In the genomic region with DNA sequence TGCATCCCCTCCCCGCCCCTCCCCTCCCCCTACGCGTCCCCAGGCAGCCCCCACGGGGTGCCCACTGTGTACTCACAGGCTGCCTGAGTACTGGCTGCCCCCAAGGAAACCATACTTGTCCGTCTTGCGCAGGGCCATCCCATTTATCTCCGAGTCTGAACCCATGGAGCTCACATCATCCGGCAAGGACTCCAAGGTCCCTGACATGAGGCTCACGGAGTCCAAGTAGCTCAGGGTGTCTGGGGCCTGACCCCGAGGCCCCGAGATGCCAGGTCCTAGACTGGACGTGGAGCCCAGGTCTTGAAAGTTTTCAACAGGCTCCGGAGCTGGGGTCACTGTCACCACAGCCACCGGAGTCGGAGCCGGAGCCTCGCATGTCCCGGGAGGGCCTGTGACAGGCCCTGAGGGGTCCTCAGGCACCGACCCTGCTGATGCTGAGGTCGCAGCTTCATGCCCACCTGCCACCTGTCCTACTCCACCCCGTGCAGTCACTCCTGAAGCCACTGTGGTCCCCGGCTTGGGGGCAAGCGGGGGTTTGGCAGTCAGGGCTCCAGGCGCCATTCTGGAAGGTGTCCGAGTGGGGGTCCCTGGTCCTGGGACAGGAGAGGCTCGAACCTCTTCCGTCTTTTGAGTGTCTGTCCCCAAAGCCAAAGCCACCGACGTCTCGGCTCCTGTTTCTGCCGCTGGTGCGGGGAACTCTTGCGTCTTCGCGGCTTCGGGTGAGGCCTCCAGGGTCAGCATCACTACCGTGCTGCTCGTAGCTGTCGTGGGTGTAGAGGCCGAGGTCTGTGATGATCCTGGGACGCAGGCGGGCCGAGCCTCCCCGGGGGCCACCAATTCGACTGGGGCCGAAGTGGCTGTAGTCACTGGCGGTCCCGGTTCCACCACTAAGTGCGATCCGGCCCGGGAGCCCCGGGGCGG, we compare ENCODE assay signal across 8 mouse cellular contexts. TPM values are rescaled to one million over a fixed set of nuclear protein-coding genes. Genes with fewer than 3 reads are reported as not detected.
DNase-seq lines count a peak whose midpoint lies in the region; ATAC-seq and TF ChIP-seq lines count a peak whose summit lies in the region.

No protein-coding gene starts in this region.

- H3K36me3 ChIP-seq in heart, embryonic 11.5 days (ENCODE audit: control insufficient read depth, insufficient read depth, low read length), result peaks cover 6% of the 10 kb centered on the region; the same call in 1 of the 2 replicates
- H3K36me3 ChIP-seq in E14TG2a.4 (ENCODE audit: insufficient read depth, low read length), result peaks cover 37% of the 10 kb centered on the region
- no peaks in the 10 kb centered on the region for H3K36me3 ChIP-seq in hindbrain, embryonic 11.5 days (ENCODE audit: control insufficient read depth, insufficient read depth, low read length)
- H3K36me3 ChIP-seq in liver, embryonic 16.5 days (ENCODE audit: control insufficient read depth, insufficient read depth), result peaks cover 16% of the 10 kb centered on the region
- H3K36me3 ChIP-seq in spleen, adult 2 months (ENCODE audit: control insufficient read depth, insufficient read depth, low read length), result peaks cover 14% of the 10 kb centered on the region

- peak overlapping the region; percentile 98 for H3K4me2 ChIP-seq in heart, embryonic 11.5 days
- peak overlapping the region; percentile 96 for H3K4me2 ChIP-seq in hindbrain, embryonic 11.5 days (replicated peaks; ENCODE audit: low read depth, low read length)
- peak overlapping the region; percentile 69 for H3K4me2 ChIP-seq in liver, embryonic 16.5 days (ENCODE audit: low read depth, low read length)

- TF ChIP-seq CTCF in E14TG2a.4 (conservative IDR thresholded peaks at IDR 0.05; ENCODE audit: low read length), result no peak
- no peak for TF ChIP-seq CTCF in spleen, adult 2 months (IDR thresholded peaks at IDR 0.05; ENCODE audit: extremely low read depth, insufficient read depth, insufficient read length, insufficient replicate concordance)

- no peaks in the 10 kb centered on the region for H3K9me3 ChIP-seq in heart, embryonic 11.5 days (replicated peaks; ENCODE audit: control insufficient read depth, low read length)
- H3K9me3 ChIP-seq in E14TG2a.4 (ENCODE audit: low read length), result no peaks in the 10 kb centered on the region
- no peaks in the 10 kb centered on the region for H3K9me3 ChIP-seq in hindbrain, embryonic 11.5 days (ENCODE audit: control insufficient read depth, low read length)
- H3K9me3 ChIP-seq in liver, embryonic 16.5 days (replicated peaks; ENCODE audit: control insufficient read depth, low read length), result no peaks in the 10 kb centered on the region

- peak overlapping the region; percentile 93 for H3K9ac ChIP-seq in heart, embryonic 11.5 days (ENCODE audit: low read depth, low read length)
- peak overlapping the region; percentile 92 for H3K9ac ChIP-seq in hindbrain, embryonic 11.5 days (ENCODE audit: low read depth, low read length)
- peak overlapping the region; percentile 97 for H3K9ac ChIP-seq in liver, embryonic 16.5 days (ENCODE audit: low read depth, low read length)

- H3K27ac ChIP-seq in heart, embryonic 11.5 days (ENCODE audit: low read depth, low read length), result peak overlapping the region; percentile 93
- H3K27ac ChIP-seq in hindbrain, embryonic 11.5 days (ENCODE audit: low read depth, low read length), result peak overlapping the region; percentile 77
- peak overlapping the region; percentile 99 for H3K27ac ChIP-seq in liver, embryonic 16.5 days (ENCODE audit: low read length)
- peak overlapping the region; percentile 70 for H3K27ac ChIP-seq in spleen, adult 2 months (ENCODE audit: insufficient read depth, low read length)

- WGBS in heart, embryonic 11.5 days (ENCODE audit: insufficient replicate concordance), result under 1% methylated on average over 53 of the region's 53 CpGs
- under 1% methylated on average over 48 of the region's 53 CpGs for WGBS in hindbrain, embryonic 11.5 days
- WGBS in liver, embryonic 16.5 days (ENCODE audit: insufficient replicate concordance), result under 1% methylated on average over 53 of the region's 53 CpGs
- under 1% methylated on average over 48 of the region's 53 CpGs for WGBS in spleen, adult 2 months

- ATAC-seq in heart, embryonic 11.5 days (replicated peaks; ENCODE audit: insufficient number of reproducible peaks, low FRiP score, low TSS enrichment), result peak; percentile 8; the same call in 1 of the 2 replicates
- peak; percentile 36 for ATAC-seq in hindbrain, embryonic 11.5 days (ENCODE audit: low FRiP score)
- ATAC-seq in liver, embryonic 16.5 days (ENCODE audit: low read depth), result no peak
- no peak for ATAC-seq in megakaryocyte-erythroid progenitor cell, adult 5-6 weeks (replicated peaks; ENCODE audit: low FRiP score, low TSS enrichment, poor library complexity, severe bottlenecking)

- TF ChIP-seq POLR2A in spleen, adult 2 months (IDR thresholded peaks at IDR 0.05; ENCODE audit: low read depth, low read length), result no peak

- H3K27me3 ChIP-seq in heart, embryonic 11.5 days (ENCODE audit: control insufficient read depth, insufficient read depth, low read length), result no peaks in the 10 kb centered on the region
- no peaks in the 10 kb centered on the region for H3K27me3 ChIP-seq in E14TG2a.4 (ENCODE audit: insufficient read depth, low read length)
- H3K27me3 ChIP-seq in hindbrain, embryonic 11.5 days (ENCODE audit: control insufficient read depth, insufficient read depth, low read length), result no peaks in the 10 kb centered on the region
- H3K27me3 ChIP-seq in liver, embryonic 16.5 days (ENCODE audit: control insufficient read depth, insufficient read depth, low read depth, low read length), result no peaks in the 10 kb centered on the region
- no peaks in the 10 kb centered on the region for H3K27me3 ChIP-seq in spleen, adult 2 months (ENCODE audit: control insufficient read depth, insufficient read depth, low read length)

- H3K4me1 ChIP-seq in heart, embryonic 11.5 days (ENCODE audit: control insufficient read depth, insufficient read depth, low read length), result peaks cover 23% of the 10 kb centered on the region
- peaks cover 82% of the 10 kb centered on the region for H3K4me1 ChIP-seq in E14TG2a.4 (replicated peaks; ENCODE audit: low read depth, low read length)
- H3K4me1 ChIP-seq in hindbrain, embryonic 11.5 days (replicated peaks; ENCODE audit: control insufficient read depth, insufficient read depth, low read length), result peaks cover 6% of the 10 kb centered on the region; the same call in 1 of the 2 replicates
- H3K4me1 ChIP-seq in liver, embryonic 16.5 days (ENCODE audit: control insufficient read depth, low read depth, low read length), result peaks cover 35% of the 10 kb centered on the region
- H3K4me1 ChIP-seq in spleen, adult 2 months (ENCODE audit: control insufficient read depth, insufficient read depth, insufficient read length), result peaks cover 24% of the 10 kb centered on the region; the same call in 1 of the 2 replicates

- DNase-seq in heart, postnatal 4 days, result no peak
- peak; percentile 34 for DNase-seq in embryo, embryonic 11 days
- no peak for DNase-seq in hindbrain, embryonic 11.5 days (ENCODE audit: low spot score)
- DNase-seq in spleen, adult 2 months (ENCODE audit: low read depth in 1 of 2, low spot score in 2 of 2), result no peak

- peak overlapping the region; percentile 94 for H3K4me3 ChIP-seq in heart, embryonic 11.5 days (ENCODE audit: low read depth, low read length)
- peak overlapping the region; percentile 95 for H3K4me3 ChIP-seq in E14TG2a.4 (replicated peaks; ENCODE audit: low read length)
- H3K4me3 ChIP-seq in hindbrain, embryonic 11.5 days (ENCODE audit: low read depth, low read length), result peak overlapping the region; percentile 90
- peak overlapping the region; percentile 85 for H3K4me3 ChIP-seq in liver, embryonic 16.5 days (ENCODE audit: low read depth, low read length)
- H3K4me3 ChIP-seq in spleen, adult 2 months (ENCODE audit: extremely low read depth, insufficient read depth, insufficient read length), result peak overlapping the region; percentile 92

RNA-seq across cellular contexts. Expression of a gene that starts 0.6 kb away (rescaled TPM):
- polyA plus RNA-seq in heart, embryonic 11.5 days (2014; fragmentation: Nextera tagmentation; extraction: Ambion mirVana), result 17.5 and 23.7 TPM in 2 replicates
- total RNA-seq in heart, postnatal 4 days (2021), result 10 to 100 TPM; 41.0 to 42.5 TPM
- 18.7 and 19.1 TPM in 2 replicates for polyA plus RNA-seq in hindbrain, embryonic 11.5 days (2014; fragmentation: Nextera tagmentation; extraction: Ambion mirVana)
- 13.7 and 15.1 TPM in 2 replicates for polyA plus RNA-seq in liver, embryonic 16.5 days (2015; fragmentation: Nextera tagmentation; extraction: Ambion mirVana)
- polyA plus RNA-seq in spleen, adult 2 months (2012; rRNA removed), result 33.0 and 34.3 TPM in 2 replicates
- total RNA-seq in megakaryocyte-erythroid progenitor cell, adult 5-6 weeks (2014; fragmentation: Nextera tagmentation), result 25.5 and 35.8 TPM in 2 replicates
- total RNA-seq in megakaryocyte-erythroid progenitor cell, adult 5-6 weeks (2017), result 23.9 and 41.0 TPM in 2 replicates

RNA-seq across cellular contexts. Expression of a gene that starts 1.1 kb away (rescaled TPM):
- 27.8 and 37.5 TPM in 2 replicates for polyA plus RNA-seq in heart, embryonic 11.5 days (2014; fragmentation: Nextera tagmentation; extraction: Ambion mirVana)
- total RNA-seq in heart, postnatal 4 days (2021), result 10 to 100 TPM in 1 of 2 experiments, 1 to 10 TPM in 1; 3.1 to 33.0 TPM
- 24.1 and 26.5 TPM in 2 replicates for polyA plus RNA-seq in hindbrain, embryonic 11.5 days (2014; fragmentation: Nextera tagmentation; extraction: Ambion mirVana)
- 61.0 and 92.3 TPM in 2 replicates for polyA plus RNA-seq in liver, embryonic 16.5 days (2015; fragmentation: Nextera tagmentation; extraction: Ambion mirVana)
- 1.2 and 5.2 TPM in 2 replicates for polyA plus RNA-seq in spleen, adult 2 months (2012; rRNA removed)
- total RNA-seq in megakaryocyte-erythroid progenitor cell, adult 5-6 weeks (2014; fragmentation: Nextera tagmentation), result 36.1 and 48.6 TPM in 2 replicates
- 22.2 and 30.8 TPM in 2 replicates for total RNA-seq in megakaryocyte-erythroid progenitor cell, adult 5-6 weeks (2017)

RNA-seq across cellular contexts. Expression of a gene that starts 11.8 kb away (rescaled TPM):
- polyA plus RNA-seq in heart, embryonic 11.5 days (2014; fragmentation: Nextera tagmentation; extraction: Ambion mirVana), result 41.7 and 41.8 TPM in 2 replicates
- 10 to 100 TPM; 57.3 to 57.7 TPM for total RNA-seq in heart, postnatal 4 days (2021)
- 64.7 and 76.2 TPM in 2 replicates for polyA plus RNA-seq in hindbrain, embryonic 11.5 days (2014; fragmentation: Nextera tagmentation; extraction: Ambion mirVana)
- 17.4 and 18.1 TPM in 2 replicates for polyA plus RNA-seq in liver, embryonic 16.5 days (2015; fragmentation: Nextera tagmentation; extraction: Ambion mirVana)
- 22.7 and 26.4 TPM in 2 replicates for polyA plus RNA-seq in spleen, adult 2 months (2012; rRNA removed)
- total RNA-seq in megakaryocyte-erythroid progenitor cell, adult 5-6 weeks (2014; fragmentation: Nextera tagmentation), result 49.6 and 54.8 TPM in 2 replicates
- 51.8 and 63.3 TPM in 2 replicates for total RNA-seq in megakaryocyte-erythroid progenitor cell, adult 5-6 weeks (2017)

RNA-seq across cellular contexts. Expression of a gene that starts 25.2 kb away (rescaled TPM):
- polyA plus RNA-seq in heart, embryonic 11.5 days (2014; fragmentation: Nextera tagmentation; extraction: Ambion mirVana), result 12.3 and 14.6 TPM in 2 replicates
- 10 to 100 TPM in 1 of 2 experiments, 1 to 10 TPM in 1; 9.2 to 10.8 TPM for total RNA-seq in heart, postnatal 4 days (2021)
- 26.5 and 29.7 TPM in 2 replicates for polyA plus RNA-seq in hindbrain, embryonic 11.5 days (2014; fragmentation: Nextera tagmentation; extraction: Ambion mirVana)
- 5.7 and 5.9 TPM in 2 replicates for polyA plus RNA-seq in liver, embryonic 16.5 days (2015; fragmentation: Nextera tagmentation; extraction: Ambion mirVana)
- 9.2 and 12.9 TPM in 2 replicates for polyA plus RNA-seq in spleen, adult 2 months (2012; rRNA removed)
- total RNA-seq in megakaryocyte-erythroid progenitor cell, adult 5-6 weeks (2014; fragmentation: Nextera tagmentation), result 17.0 and 18.3 TPM in 2 replicates
- 22.7 and 31.7 TPM in 2 replicates for total RNA-seq in megakaryocyte-erythroid progenitor cell, adult 5-6 weeks (2017)

RNA-seq across cellular contexts. Expression of a gene that starts 25.3 kb away (rescaled TPM):
- polyA plus RNA-seq in heart, embryonic 11.5 days (2014; fragmentation: Nextera tagmentation; extraction: Ambion mirVana), result 19.8 and 23.1 TPM in 2 replicates
- 10 to 100 TPM; 11.2 to 12.1 TPM for total RNA-seq in heart, postnatal 4 days (2021)
- polyA plus RNA-seq in hindbrain, embryonic 11.5 days (2014; fragmentation: Nextera tagmentation; extraction: Ambion mirVana), result 23.7 and 30.0 TPM in 2 replicates
- polyA plus RNA-seq in liver, embryonic 16.5 days (2015; fragmentation: Nextera tagmentation; extraction: Ambion mirVana), result 10.1 and 11.1 TPM in 2 replicates
- 280 and 335 TPM in 2 replicates for polyA plus RNA-seq in spleen, adult 2 months (2012; rRNA removed)
- 41.3 and 47.7 TPM in 2 replicates for total RNA-seq in megakaryocyte-erythroid progenitor cell, adult 5-6 weeks (2014; fragmentation: Nextera tagmentation)
- total RNA-seq in megakaryocyte-erythroid progenitor cell, adult 5-6 weeks (2017), result 24.8 and 25.5 TPM in 2 replicates

Comparison
In these comparisons a context has a peak if more than half of its experiments do, and no peak if none do; other contexts are left out.
1. ATAC-seq: peak in heart, embryonic 11.5 days (single experiment) and hindbrain, embryonic 11.5 days (single experiment); none in liver, embryonic 16.5 days (single experiment) and megakaryocyte-erythroid progenitor cell, adult 5-6 weeks (single experiment).
2. Peak in every context shown above with its lines, with median percentiles within 50 percentile points of each other: H3K27ac ChIP-seq, H3K4me2 ChIP-seq, H3K4me3 ChIP-seq and H3K9ac ChIP-seq.